Mouse (Mus musculus) megakaryocyte, adult 5-6 weeks (primary cell): ENCODE measurements around the gene Hcn2. TPM values are rescaled to one million over a fixed set of nuclear protein-coding genes. Genes with fewer than 3 reads are reported as not detected.
"Not testable (repeated sequence)": the region's sequence is repeated elsewhere in the genome, so short reads cannot be mapped to it uniquely, and the experiment has no call there.

Experiments
- ATAC-seq: 2 replicates; pipeline ENCODE4 v1.8.0; 2016; ENCODE audit warnings: mild to moderate bottlenecking, inconsistent platforms; ENCODE audit not compliant: poor library complexity, severe bottlenecking
- total RNA-seq, 2 experiments: library from RNA; stranded (forward) in 1 of 2; stranded (reverse) in 1 of 2; fragments of 153-499, 151-499 nt in 1 of 2; fragments of 221-1000, 200-1000 nt in 1 of 2; gene quantifications; 2 replicates each; pipeline versions ENCODE4 v1.2.3 to v1.2.4; 2015 to 2017

The Hcn2 gene
- total RNA-seq, 2 experiments from 2014 or later: 0.04 TPM; not detected in 1

- ATAC-seq: no peak
These were observed 29.7 kb upstream of the Hcn2 start for GRCm38 (mm10) chr10:79686691-79687090.

GRCm38 (mm10) chr10:79687513-79687912, 28.9 kb upstream of the Hcn2 start:
- ATAC-seq: no peak

GRCm38 (mm10) chr10:79688720-79689119, 27.7 kb upstream of the Hcn2 start, which contains the start of gene Gzmm:
Gene Gzmm (plus strand): TSS chr10:79689020.
- no peak for ATAC-seq

GRCm38 (mm10) chr10:79689178-79689577, 27.3 kb upstream of the Hcn2 start:
- no peak for ATAC-seq

GRCm38 (mm10) chr10:79691986-79692548, 24.4 kb upstream of the Hcn2 start:
- ATAC-seq: no peak

GRCm38 (mm10) chr10:79693580-79694378, 22.7 kb upstream of the Hcn2 start:
- ATAC-seq: no peak

- ATAC-seq: no peak
These were observed 22.1 kb upstream of the Hcn2 start for GRCm38 (mm10) chr10:79694379-79694655.

GRCm38 (mm10) chr10:79695231-79696128, 21.0 kb upstream of the Hcn2 start:
- peak; percentile 86 for ATAC-seq

- peak; percentile 64 for ATAC-seq
These were observed 20.2 kb upstream of the Hcn2 start for GRCm38 (mm10) chr10:79696129-79696651.

GRCm38 (mm10) chr10:79697916-79698315, 18.5 kb upstream of the Hcn2 start:
- ATAC-seq: 0 out of 2 replicates have a peak, but pooled peaks have one; percentile 22

- no peak for ATAC-seq
These were observed 18.0 kb upstream of the Hcn2 start for GRCm38 (mm10) chr10:79698459-79698858.

- ATAC-seq: no peak
These were observed 15.8 kb upstream of the Hcn2 start for GRCm38 (mm10) chr10:79700676-79701075.

GRCm38 (mm10) chr10:79701443-79702129, 14.8 kb upstream of the Hcn2 start:
- ATAC-seq: no peak

- not testable (repeated sequence) for ATAC-seq
These were observed 13.5 kb upstream of the Hcn2 start for GRCm38 (mm10) chr10:79702970-79703369.

- ATAC-seq: no peak
These were observed 12.9 kb upstream of the Hcn2 start for GRCm38 (mm10) chr10:79703541-79703940.

- ATAC-seq: peak; percentile 98
These were observed 12.1 kb upstream of the Hcn2 start, which contains the start of gene Bsg for GRCm38 (mm10) chr10:79704065-79704969. Gene Bsg (plus strand): TSS chr10:79704491.

- no peak for ATAC-seq
These were observed 11.5 kb upstream of the Hcn2 start for GRCm38 (mm10) chr10:79704970-79705360.

GRCm38 (mm10) chr10:79705951-79706350, 10.5 kb upstream of the Hcn2 start:
- no peak for ATAC-seq

- ATAC-seq: no peak
These were observed 9.9 kb upstream of the Hcn2 start for GRCm38 (mm10) chr10:79706406-79707094.
